Mouse (Mus musculus) neural tube, embryonic 13.5 days (tissue): ENCODE measurements around the gene Armc2. TPM values are rescaled to one million over a fixed set of nuclear protein-coding genes. Genes with fewer than 3 reads are reported as not detected.

Experiments used
- ATAC-seq: fragments of 200-750 bp; cut with Nextera tagmentation; 2 replicates; pipeline ENCODE4 v1.8.0; 2017; ENCODE audit warnings: low read depth, mild to moderate bottlenecking, moderate TSS enrichment, moderate library complexity
- H3K27ac ChIP-seq: fragments of 300-500 bp; sonication (generic); replicated peaks from 2 replicates; pipeline ENCODE4 v1.5.1; 2015; ENCODE audit warnings: moderate library complexity, mild to moderate bottlenecking, inconsistent platforms
- H3K27me3 ChIP-seq: fragments of 300-500 bp; sonication (generic); 2 replicates; pipeline ENCODE4 v1.6.1; 2015; ENCODE audit warnings: mild to moderate bottlenecking, inconsistent platforms
- H3K36me3 ChIP-seq: fragments of 300-500 bp; sonication (generic); 2 replicates; pipeline ENCODE4 v1.6.1; 2015; ENCODE audit warnings: mild to moderate bottlenecking, inconsistent platforms
- H3K4me1 ChIP-seq: fragments of 300-500 bp; sonication (generic); replicated peaks from 2 replicates; pipeline ENCODE4 v1.6.1; 2015; ENCODE audit warnings: inconsistent platforms
- H3K4me2 ChIP-seq: fragments of 300-500 bp; sonication (generic); 2 replicates; pipeline ENCODE4 v1.6.1; 2015; ENCODE audit warnings: inconsistent platforms, mild to moderate bottlenecking, moderate library complexity
- H3K4me3 ChIP-seq: fragments of 300-500 bp; sonication (generic); 2 replicates; pipeline ENCODE4 v1.5.1; 2015; ENCODE audit warnings: mild to moderate bottlenecking, inconsistent platforms
- H3K9ac ChIP-seq: fragments of 300-500 bp; sonication (generic); 2 replicates; pipeline ENCODE4 v1.6.1; 2015; ENCODE audit warnings: moderate library complexity, mild to moderate bottlenecking, inconsistent platforms
- H3K9me3 ChIP-seq: fragments of 300-500 bp; sonication (generic); 2 replicates; pipeline ENCODE4 v1.6.1; 2016; ENCODE audit warnings: inconsistent platforms
- WGBS: fragments of 180-500 bp; shearing (Covaris S2); methylation state at CpG from one replicate; pipeline ENCODE4 v1.1.7; 2015; 5-methylcytosine and 5-hydroxymethylcytosine counted together
- polyA plus RNA-seq: library from polyadenylated mRNA; unstranded; fragments of >200 nt; fragmentation: Nextera tagmentation; extraction: Ambion mirVana; gene quantifications from 2 replicates; pipeline ENCODE4 v1.2.1, GENCODE M21; 2015

Armc2 gene
- polyA plus RNA-seq, 1 experiment from 2014 or later: 7.5 TPM

DNA sequence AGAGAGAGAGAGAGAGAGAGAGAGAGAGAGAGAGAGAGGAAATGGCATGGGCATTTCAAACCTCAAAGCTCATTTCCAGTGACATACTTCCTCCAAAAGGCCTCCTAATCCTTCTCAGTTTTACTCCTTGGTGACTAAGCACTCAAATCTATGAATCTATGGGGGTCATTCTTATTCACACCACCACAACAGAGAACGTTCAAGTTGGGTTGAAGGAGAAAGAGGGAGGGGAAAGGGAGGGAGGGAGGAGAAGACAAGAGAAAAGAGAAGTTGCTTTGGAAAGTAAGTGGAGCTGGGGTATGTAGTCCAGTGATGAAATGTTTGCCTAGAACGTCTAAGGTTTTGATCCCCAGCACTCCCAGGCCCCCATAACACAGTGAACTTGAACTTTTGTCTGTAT, 148.1 kb downstream of the Armc2 start:
- Histone ChIP-seq H3K4me1 (peaks cover 17% of the 10 kb centered on the region; the same call in 1 of the 2 replicates), H3K9ac (no peak overlapping the region), H3K27ac (no peak overlapping the region), H3K4me2 (no peak overlapping the region), H3K36me3 (no peaks in the 10 kb centered on the region), H3K27me3 (no peaks in the 10 kb centered on the region), H3K9me3 (no peaks in the 10 kb centered on the region), H3K4me3 (no peak overlapping the region)
- ATAC-seq: no peak
- whole genome bisulfite sequencing: 67% methylated on average over 2 of the region's 2 CpGs

DNA sequence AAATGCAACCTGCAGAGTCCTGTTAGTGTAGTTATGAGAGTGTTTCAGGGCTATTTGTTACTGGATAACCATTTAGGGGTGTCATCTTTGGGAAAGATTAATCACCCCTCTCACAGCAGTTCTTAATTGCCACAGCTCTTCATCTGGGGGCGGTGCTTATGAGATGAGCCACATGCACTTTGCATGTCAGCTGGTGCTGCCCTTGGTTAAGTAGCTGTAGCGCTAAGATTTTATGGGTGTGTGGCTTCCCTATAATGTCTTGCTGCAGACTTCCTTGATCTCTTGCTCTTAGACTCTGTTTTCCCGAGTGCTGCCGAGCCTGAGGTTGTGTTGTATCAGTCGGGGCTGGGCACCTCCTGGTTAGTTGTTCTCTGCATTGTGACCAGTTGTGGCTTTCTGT, 150.3 kb downstream of the Armc2 start:
- Histone ChIP-seq H3K36me3 (no peaks in the 10 kb centered on the region), H3K9ac (no peak overlapping the region), H3K9me3 (no peaks in the 10 kb centered on the region), H3K27me3 (no peaks in the 10 kb centered on the region), H3K4me2 (no peak overlapping the region), H3K4me3 (no peak overlapping the region), H3K27ac (0 out of 2 replicates have a peak overlapping the region, but pooled peaks have one; percentile 1), H3K4me1 (peaks cover 17% of the 10 kb centered on the region; the same call in 1 of the 2 replicates)
- no peak for ATAC-seq
- WGBS: 69% methylated on average over 5 of the region's 5 CpGs

DNA sequence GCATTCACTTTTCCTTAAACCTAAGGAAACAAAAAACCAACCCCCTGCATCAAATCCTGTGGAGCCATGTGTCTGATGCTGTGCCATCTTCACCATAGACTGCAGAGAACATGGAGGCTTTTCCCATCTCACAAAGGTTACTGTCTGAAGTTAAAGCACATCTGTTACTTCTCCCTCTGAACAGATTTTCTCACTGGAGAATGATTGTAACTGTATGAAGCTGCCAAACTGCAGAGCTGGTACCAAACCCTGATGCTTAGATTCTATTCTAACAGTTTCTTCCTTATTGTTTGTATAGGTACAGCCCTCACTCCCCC, 151.4 kb downstream of the Armc2 start:
- Histone ChIP-seq H3K9me3 (no peaks in the 10 kb centered on the region), H3K4me2 (no peak overlapping the region), H3K4me3 (no peak overlapping the region), H3K27ac (peak overlapping the region; percentile 39; the same call in 1 of the 2 replicates), H3K36me3 (no peaks in the 10 kb centered on the region), H3K9ac (no peak overlapping the region), H3K27me3 (no peaks in the 10 kb centered on the region), H3K4me1 (peaks cover 17% of the 10 kb centered on the region; the same call in 1 of the 2 replicates)
- ATAC-seq: no peak

DNA sequence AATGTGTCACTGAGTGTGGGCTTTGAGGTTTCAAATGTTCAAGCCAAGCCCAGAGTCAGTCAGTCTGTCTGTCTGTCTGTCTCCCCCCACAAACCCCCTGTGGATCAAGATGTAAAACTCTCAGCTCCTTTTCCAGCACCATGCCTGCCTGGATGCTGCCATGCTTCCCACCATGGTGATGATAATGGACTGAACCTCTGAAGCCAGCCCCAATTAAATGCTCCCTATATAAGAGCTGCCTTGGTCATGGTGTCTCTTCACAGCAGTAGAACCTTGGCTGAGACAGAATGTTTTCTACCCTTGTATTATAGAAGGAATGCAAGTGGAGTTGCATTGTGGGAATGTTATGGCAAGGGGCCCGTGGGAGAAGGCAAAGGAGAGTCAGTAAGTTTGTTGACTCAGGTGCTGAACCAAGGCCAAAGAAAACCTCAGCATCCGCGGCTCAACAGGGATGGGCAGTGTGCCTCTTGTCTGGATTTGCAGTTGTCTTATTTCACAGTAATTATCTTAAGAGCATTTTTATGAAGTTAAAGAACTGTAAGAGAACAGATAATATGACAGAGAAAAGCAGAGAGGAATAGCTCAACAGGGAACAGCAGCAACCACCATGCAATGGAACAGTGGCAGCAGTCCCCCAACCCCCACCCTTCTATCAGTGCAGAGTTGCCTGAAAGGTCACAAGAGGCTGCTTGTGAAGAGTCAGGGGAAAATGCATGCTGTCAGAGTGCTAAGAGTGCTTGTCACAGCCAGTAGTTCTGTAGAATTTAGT, 152.0 kb downstream of the Armc2 start:
- no peak for ATAC-seq
- H3K27me3 ChIP-seq: no peaks in the 10 kb centered on the region
- H3K36me3 ChIP-seq: no peaks in the 10 kb centered on the region
- H3K4me2 ChIP-seq: no peak overlapping the region
- no peaks in the 10 kb centered on the region for H3K9me3 ChIP-seq
- 74% methylated on average over 3 of the region's 3 CpGs for WGBS
- H3K4me1 ChIP-seq: peaks cover 17% of the 10 kb centered on the region; the same call in 1 of the 2 replicates
- H3K9ac ChIP-seq: no peak overlapping the region
- no peak overlapping the region for H3K4me3 ChIP-seq
- peak overlapping the region; percentile 39; the same call in 1 of the 2 replicates for H3K27ac ChIP-seq

Other genes with a start within 250 kb of the Armc2 start
- gene Cep57l1, start 208.6 kb downstream of the Armc2 start, polyA plus RNA-seq: 13.4 and 18.4 TPM in 2 replicates
- gene Sesn1, start 208.5 kb downstream of the Armc2 start, polyA plus RNA-seq: 41.2 and 42.7 TPM in 2 replicates